Mouse (Mus musculus) cerebellum, adult (tissue): ENCODE results near the gene Pdcl.

Experiments used
- ATAC-seq: cut with Nextera tagmentation; 2 replicates; pipeline ENCODE4 v1.9.2; 2017; ENCODE audit warnings: mild to moderate bottlenecking, moderate library complexity, mixed read lengths; ENCODE audit not compliant: insufficient number of reproducible peaks, low FRiP score, low TSS enrichment

The Pdcl gene

DNA sequence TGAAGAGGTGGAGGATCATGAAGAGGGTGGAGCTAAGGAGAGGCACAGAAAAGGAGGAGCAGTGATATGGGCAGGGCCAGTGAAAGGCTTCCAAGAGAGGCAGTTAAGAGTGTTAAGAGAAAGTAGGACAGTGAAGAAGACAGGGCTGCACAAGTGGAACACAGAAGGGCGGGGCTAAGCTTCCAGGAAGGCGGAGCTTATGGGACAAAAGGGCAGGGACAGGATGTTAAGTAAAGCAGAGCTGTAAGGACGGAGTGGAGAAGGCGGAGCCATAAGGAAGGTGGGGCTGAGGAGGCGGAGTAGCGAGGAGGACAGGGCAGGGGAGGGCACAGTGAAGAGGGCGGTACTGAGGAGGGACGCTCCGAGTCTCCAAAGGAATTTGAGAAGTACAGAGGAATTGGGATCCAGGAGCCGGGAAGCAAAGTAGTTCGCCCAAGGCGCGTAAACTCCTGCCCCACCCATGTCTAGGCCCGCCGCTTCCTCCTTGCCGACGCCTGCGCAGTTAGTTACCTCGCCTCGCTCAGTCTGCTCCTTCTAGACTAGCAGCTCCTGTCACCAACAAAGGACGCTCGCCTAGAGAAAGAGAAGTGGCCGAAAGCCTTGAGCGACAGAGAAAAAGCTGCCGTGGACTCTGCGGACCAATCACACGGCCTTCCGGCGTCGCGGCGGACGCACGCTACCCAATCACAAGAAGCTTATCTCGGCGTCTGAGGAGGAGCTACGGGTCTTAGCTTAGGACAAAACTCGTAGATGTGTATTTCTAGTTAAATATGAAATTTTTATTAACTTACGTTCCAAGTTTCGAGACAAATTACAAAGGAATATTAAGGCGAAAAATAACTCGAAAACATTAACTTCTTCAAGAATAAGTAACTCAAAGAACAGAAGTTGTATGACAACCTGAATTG is at the start of gene Pdcl:
TSS of gene Pdcl (minus strand) at position 700 of the 908 bp plus-strand sequence.
- peak; percentile 97 for ATAC-seq

DNA sequence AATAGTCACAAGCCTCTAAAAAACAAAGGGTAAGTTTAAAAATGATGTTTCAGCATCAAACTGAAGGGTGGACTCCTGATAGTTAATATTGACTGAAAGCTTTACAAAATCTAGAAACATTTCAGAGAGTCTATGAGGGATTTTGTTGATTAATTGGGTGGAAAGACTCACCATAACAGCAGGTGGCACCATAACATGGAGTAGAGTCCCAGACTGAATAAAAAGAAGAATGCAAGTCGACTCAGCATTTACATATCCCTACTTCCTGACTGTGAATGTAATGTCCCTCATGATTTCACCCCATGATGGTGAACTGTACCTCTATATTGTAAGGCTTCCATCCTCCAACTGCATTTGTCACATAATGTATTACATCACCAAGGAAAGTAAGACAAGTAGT is 36.4 kb upstream of the Pdcl start:
- no peak for ATAC-seq

DNA sequence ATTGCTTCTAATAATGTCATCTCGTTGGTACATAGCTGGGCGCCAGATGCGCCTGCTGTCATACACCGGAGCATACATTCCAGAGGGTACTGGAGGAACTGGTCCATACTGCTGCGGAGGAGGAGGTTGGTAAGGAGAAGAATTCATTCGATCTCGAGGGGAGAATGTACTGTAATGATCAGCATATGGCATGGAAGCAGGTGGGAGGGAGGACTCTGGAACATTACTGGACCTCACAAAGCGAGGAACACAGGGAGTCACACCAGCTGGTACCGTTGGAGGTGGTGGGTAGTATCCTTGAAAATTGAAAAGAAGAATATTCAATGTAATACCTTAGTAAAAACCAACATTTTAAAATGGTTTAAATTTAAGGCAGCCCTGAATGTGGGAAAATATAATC is 23.8 kb upstream of the Pdcl start:
- ATAC-seq = no peak

DNA sequence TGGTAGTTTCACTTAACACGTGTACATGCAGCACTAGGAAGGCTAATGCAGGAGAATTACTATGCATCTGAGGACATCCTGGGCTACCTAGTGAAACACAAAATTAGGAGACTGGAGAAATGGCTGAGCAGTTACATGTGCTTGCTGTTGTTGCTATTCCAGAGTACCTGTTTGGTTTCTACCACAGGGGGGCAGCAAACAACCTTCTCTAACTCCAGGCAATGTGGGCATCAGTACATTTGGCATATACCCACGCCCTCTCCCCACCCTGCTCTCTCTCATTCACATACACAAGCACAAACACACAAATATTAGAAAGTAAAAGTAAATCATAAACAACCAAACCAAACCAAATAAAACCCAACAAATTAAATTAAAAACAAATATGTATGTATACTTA is 21.1 kb upstream of the Pdcl start:
- no peak for ATAC-seq

DNA sequence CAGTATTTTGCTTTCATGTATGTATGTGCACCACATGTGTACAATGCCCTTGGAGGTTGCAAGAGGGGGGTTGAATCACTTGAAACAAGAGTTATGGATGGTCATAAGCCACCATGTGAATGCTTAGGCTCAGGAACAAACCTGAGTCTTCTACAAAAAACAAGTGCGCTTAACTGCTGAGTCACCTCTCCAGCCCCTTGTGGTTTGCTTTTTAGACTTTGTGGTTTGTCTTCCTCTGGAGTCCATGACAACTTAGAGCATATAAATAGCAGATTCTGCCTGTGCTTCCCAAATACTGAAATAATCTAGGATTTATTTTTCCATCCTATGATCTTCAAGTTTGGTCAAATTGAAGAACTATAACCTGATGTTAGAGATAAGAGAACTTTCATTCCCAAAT is 16.9 kb upstream of the Pdcl start:
- ATAC-seq = no peak

DNA sequence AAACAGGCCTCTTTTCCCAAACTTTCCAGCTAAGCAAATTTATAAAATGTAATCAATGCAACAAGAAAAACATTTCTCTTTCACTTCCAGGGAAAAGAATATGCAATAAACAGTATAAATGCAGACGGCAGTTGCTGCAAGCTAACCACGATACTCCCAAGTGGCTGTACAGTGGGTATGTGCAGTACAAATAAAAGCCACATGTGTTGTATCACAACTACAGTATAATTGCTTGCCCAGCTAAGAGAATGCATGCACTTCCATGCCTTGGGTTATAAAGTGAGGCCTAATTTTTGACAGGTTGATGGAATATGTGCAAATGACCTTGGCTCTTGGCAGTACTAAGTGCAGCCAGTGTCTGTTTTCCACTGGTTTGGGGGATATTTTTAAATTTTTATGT is 11.5 kb upstream of the Pdcl start:
- ATAC-seq = no peak

DNA sequence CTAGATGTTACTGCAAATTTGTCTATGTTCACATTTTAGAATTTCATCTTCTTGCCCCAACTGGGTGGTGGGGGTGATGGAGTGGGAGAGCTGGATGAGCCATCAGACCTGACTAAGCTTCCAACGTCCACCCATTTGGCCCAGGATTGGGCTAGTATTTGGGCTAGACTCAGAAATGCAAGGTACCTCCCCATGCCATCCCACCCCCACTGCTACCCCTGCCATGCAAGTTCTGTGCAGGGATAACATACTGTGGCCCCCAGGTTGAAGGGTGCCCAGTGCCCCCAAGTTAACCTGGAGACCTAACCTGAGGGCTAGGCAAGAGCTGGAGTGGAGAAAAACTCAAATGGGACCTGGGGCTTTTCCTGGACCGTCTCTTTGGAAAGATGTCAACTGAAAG is 776 bp upstream of the Pdcl start:
- no peak for ATAC-seq

DNA sequence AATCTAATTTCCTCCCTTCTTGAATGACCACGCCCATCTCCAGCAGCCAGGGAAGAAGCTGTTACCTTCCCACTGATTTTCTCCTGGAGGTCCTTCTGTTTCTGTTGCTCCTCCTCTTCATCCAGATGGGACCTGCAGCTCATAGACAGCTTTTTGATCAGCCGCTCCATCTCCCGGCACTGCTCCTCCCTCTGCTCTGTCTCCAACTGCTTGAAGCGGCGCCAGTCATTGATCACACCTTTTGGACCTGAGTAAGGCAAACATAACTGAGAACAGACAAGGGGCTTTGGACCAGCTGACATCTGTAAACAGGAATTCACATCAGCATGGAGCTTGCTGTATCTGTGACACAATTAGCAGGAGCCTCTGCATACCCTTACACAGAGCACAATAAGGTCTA is 3.6 kb downstream of the Pdcl start:
- no peak for ATAC-seq

DNA sequence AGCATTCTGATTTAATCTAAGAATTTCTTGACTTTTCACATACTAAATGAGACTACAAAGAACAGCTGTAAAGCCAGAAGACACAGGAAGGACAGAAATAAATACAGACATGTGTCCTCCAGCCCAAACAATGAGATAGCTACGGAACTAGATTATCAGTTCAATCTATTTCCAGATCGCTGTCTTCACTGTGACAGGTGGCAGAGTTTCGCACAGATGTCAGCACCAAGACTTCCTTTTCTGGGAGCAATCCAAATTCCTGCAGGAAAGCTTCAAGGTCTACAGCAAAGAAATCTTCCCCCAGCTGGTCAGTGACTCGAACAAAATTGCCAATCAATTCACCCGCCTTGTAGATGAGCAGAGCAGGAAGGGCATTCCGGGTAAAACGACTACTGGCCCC is 7.5 kb downstream of the Pdcl start:
- no peak for ATAC-seq

DNA sequence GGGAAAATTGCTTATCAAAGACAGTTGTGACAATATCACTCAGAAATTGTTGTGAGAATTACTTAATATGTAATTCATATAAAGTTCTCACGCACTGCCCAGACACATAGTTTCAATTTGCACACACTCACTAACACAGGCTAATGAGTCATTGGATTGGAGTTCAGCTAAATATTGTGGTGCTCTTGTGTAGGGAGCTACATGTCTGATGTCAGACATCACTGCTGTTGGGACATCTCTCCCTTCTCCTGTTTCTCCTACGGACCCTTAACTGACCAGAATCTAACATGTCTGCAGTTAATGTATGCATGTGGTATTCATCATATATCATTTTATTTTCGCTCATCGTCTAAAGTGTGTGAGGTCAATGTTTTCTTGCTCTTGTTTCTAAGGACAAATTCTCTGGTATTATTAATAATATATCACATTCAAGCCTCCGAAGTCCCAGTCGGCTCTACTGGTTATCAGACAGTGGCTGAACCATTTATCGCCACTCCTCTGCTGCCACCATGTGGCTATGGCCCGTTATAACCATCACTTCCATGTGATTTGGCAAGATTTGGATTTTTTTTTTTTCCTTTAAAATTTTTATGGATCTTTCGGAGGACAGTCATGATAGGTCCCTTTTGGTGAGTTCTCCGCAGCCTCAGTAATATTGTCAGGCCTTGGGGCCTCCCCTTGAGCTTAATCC is 20.5 kb downstream of the Pdcl start:
- ATAC-seq = no peak

DNA sequence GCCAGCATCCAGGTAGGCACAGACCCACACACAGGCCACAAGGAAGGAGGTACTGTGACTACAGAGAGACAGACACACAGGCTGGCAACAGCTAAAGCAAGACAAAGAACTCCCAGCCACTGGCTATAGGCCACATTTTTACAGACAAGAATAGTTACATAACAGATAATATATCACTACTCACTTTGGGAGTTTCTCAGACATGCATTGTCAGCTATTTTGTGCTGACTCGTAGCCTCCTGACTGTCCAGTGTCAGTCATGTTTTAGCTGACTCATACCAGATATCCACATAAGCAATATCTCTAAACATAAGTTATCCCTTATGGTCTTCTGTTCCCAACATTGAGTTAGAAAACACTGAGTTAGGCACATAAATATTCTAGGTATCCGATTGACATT is 25.8 kb downstream of the Pdcl start:
- no peak for ATAC-seq

DNA sequence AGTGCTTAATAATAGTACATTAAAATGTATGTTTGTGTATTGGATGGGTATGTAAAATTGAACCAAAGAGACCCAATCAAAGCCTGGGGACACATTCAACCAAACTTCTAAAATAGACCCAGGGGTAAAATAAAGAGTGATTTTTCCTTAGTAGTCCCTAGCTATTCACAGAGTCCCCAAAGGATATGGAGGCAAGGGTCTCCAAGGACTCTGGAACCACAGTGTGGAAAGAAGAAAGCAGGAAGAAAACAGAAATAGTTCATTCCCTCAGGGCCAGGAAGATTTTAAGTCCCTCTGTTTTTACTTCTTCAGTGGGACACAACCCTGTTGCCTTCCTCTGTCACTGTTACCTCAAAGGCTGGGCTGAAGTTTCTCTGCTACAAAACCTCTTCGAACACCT is 32.9 kb downstream of the Pdcl start, which contains the start of gene Olfr368:
TSS of gene Olfr368 (plus strand) at position 301 of the 400 bp plus-strand sequence.
- ATAC-seq = no peak
